Comparison of ENCODE assay signal across 36 mouse cellular contexts in the genomic region with DNA sequence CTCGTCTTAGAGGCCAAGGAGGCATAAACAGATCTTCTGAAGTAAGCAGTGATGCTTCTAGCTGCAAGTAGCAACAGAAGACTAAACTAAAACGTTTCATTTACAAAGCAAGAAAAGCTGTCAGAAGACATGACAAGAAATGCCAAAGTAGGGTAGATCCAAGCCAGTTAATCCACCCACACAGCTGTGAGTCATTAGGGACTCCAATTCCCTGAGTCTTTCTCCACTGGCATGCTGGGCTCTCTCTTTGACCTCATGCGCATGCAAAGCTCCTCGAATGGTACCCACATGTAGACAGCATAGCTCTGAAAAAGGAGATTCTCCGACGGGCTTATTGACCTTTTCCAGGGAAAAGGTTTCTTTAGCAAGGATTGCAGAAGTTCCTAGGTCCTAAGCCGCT. TPM values are rescaled to one million over a fixed set of nuclear protein-coding genes. Genes with fewer than 3 reads are reported as not detected.
DNase-seq lines count a peak whose midpoint lies in the region; ATAC-seq lines count a peak whose summit lies in the region.
"Had no signal": no experiment of that assay in that cellular context is flagged by ENCODE, and none has a peak within 500 bp of the region (broad histone marks: within the 10 kb centered on the region; RNA-seq: fewer than 3 reads in every experiment).

No protein-coding gene starts in this region.

- H3K9ac ChIP-seq in kidney, embryonic 15.5 days = no peak overlapping the region
- H3K9ac ChIP-seq: embryonic facial prominence, embryonic 12.5 days; forebrain, postnatal 0 days; heart, embryonic 12.5 days; heart, embryonic 15.5 days; hindbrain, embryonic 13.5 days had no signal

- no peaks in the 10 kb centered on the region for H3K9me3 ChIP-seq in embryonic facial prominence, embryonic 10.5 days
- no peaks in the 10 kb centered on the region for H3K9me3 ChIP-seq in midbrain, embryonic 10.5 days (replicated peaks)
- H3K9me3 ChIP-seq in kidney, embryonic 15.5 days (replicated peaks) = no peaks in the 10 kb centered on the region
- H3K9me3 ChIP-seq in heart, embryonic 10.5 days = no peaks in the 10 kb centered on the region
- H3K9me3 ChIP-seq: embryonic facial prominence, embryonic 12.5 days; forebrain, embryonic 10.5 days; heart, embryonic 12.5 days; heart, embryonic 15.5 days; hindbrain, embryonic 10.5 days; hindbrain, embryonic 13.5 days had no signal

- no peak overlapping the region for H3K4me2 ChIP-seq in kidney, embryonic 15.5 days
- H3K4me2 ChIP-seq: embryonic facial prominence, embryonic 12.5 days; heart, embryonic 12.5 days; heart, embryonic 15.5 days; hindbrain, embryonic 13.5 days had no signal

- H3K4me1 ChIP-seq in embryonic facial prominence, embryonic 10.5 days = no peaks in the 10 kb centered on the region
- no peaks in the 10 kb centered on the region for H3K4me1 ChIP-seq in midbrain, embryonic 10.5 days
- H3K4me1 ChIP-seq in kidney, embryonic 15.5 days = no peaks in the 10 kb centered on the region
- no peaks in the 10 kb centered on the region for H3K4me1 ChIP-seq in heart, embryonic 10.5 days
- H3K4me1 ChIP-seq: embryonic facial prominence, embryonic 12.5 days; forebrain, embryonic 10.5 days; hindbrain, embryonic 10.5 days; hindbrain, embryonic 13.5 days had no signal

- no peak overlapping the region for H3K27ac ChIP-seq in embryonic facial prominence, embryonic 10.5 days (replicated peaks)
- H3K27ac ChIP-seq in midbrain, embryonic 10.5 days (replicated peaks) = no peak overlapping the region
- H3K27ac ChIP-seq in kidney, embryonic 15.5 days = no peak overlapping the region
- H3K27ac ChIP-seq in heart, embryonic 10.5 days = no peak overlapping the region
- H3K27ac ChIP-seq: embryonic facial prominence, embryonic 12.5 days; forebrain, embryonic 10.5 days; heart, embryonic 15.5 days; hindbrain, embryonic 10.5 days; hindbrain, embryonic 13.5 days had no signal

- peak; percentile 70 for ATAC-seq in frontal cortex, adult (ENCODE audit: low TSS enrichment)
- no peak for ATAC-seq in kidney, embryonic 15.5 days (replicated peaks; ENCODE audit: low FRiP score)
- ATAC-seq: forebrain, embryonic 14.5 days; forebrain, postnatal 0 days; hindbrain, embryonic 16.5 days; inflammation-experienced regulatory T-cells, adult 6 months; intestine, embryonic 16.5 days had no signal

- DNase-seq in frontal cortex, postnatal 36 days (ENCODE audit: low spot score in 2 of 2) = no peak
- peak; percentile 11 for DNase-seq in NIH3T3 (ENCODE audit: low read depth)
- peak; percentile 20 for DNase-seq in embryonic facial prominence, embryonic 10.5 days (ENCODE audit: low spot score)
- DNase-seq in fibroblast of lung, adult 2 months (ENCODE audit: low read depth) = peak; percentile 2
- DNase-seq in midbrain, embryonic 10.5 days (ENCODE audit: low spot score) = no peak
- DNase-seq in heart, embryonic 10.5 days (ENCODE audit: low spot score) = no peak
- DNase-seq: adrenal gland, postnatal 10 days; adrenal gland, postnatal 36 days; B cell, adult 2 months; cerebellum, adult 11 months; cerebellum, adult 8-10 months; cerebellum, postnatal 10 days; cerebellum, postnatal 36 days; embryo, embryonic 11 days; forebrain, postnatal 0 days; gastrocnemius, postnatal 10 days; heart, adult 11 months; heart, postnatal 10 days; heart, postnatal 36 days; kidney, adult 18-20 months had no signal

- H3K36me3 ChIP-seq in embryonic facial prominence, embryonic 10.5 days (replicated peaks) = no peaks in the 10 kb centered on the region
- H3K36me3 ChIP-seq in midbrain, embryonic 10.5 days = no peaks in the 10 kb centered on the region
- H3K36me3 ChIP-seq in kidney, embryonic 15.5 days = no peaks in the 10 kb centered on the region
- no peaks in the 10 kb centered on the region for H3K36me3 ChIP-seq in heart, embryonic 10.5 days
- H3K36me3 ChIP-seq: embryonic facial prominence, embryonic 12.5 days; forebrain, embryonic 10.5 days; G1E; heart, embryonic 12.5 days; heart, embryonic 15.5 days; hindbrain, embryonic 10.5 days; hindbrain, embryonic 13.5 days had no signal

- no peak overlapping the region for H3K4me3 ChIP-seq in embryonic facial prominence, embryonic 10.5 days
- no peak overlapping the region for H3K4me3 ChIP-seq in midbrain, embryonic 10.5 days
- no peak overlapping the region for H3K4me3 ChIP-seq in kidney, embryonic 15.5 days (replicated peaks)
- H3K4me3 ChIP-seq in heart, embryonic 10.5 days = no peak overlapping the region
- H3K4me3 ChIP-seq: embryonic facial prominence, embryonic 12.5 days; erythroblast, embryonic 14.5 days; forebrain, embryonic 10.5 days; heart, embryonic 12.5 days; heart, embryonic 15.5 days; hindbrain, embryonic 10.5 days; hindbrain, embryonic 13.5 days had no signal

- H3K27me3 ChIP-seq in embryonic facial prominence, embryonic 10.5 days (replicated peaks; ENCODE audit: low read depth, poor library complexity, severe bottlenecking) = no peaks in the 10 kb centered on the region
- H3K27me3 ChIP-seq in midbrain, embryonic 10.5 days (ENCODE audit: low read depth, poor library complexity, severe bottlenecking) = no peaks in the 10 kb centered on the region
- no peaks in the 10 kb centered on the region for H3K27me3 ChIP-seq in kidney, embryonic 15.5 days
- H3K27me3 ChIP-seq in heart, embryonic 10.5 days (ENCODE audit: insufficient read depth, poor library complexity, severe bottlenecking) = no peaks in the 10 kb centered on the region
- H3K27me3 ChIP-seq: CH12.LX; embryonic facial prominence, embryonic 12.5 days; heart, embryonic 12.5 days; heart, embryonic 15.5 days; hindbrain, embryonic 13.5 days had no signal

- WGBS in embryonic facial prominence, embryonic 10.5 days = 46% methylated on average over 7 of the region's 7 CpGs
- WGBS in midbrain, embryonic 10.5 days = 60% methylated on average over 7 of the region's 7 CpGs
- WGBS in kidney, embryonic 15.5 days = 76% methylated on average over 7 of the region's 7 CpGs
- WGBS in heart, embryonic 10.5 days = 65% methylated on average over 7 of the region's 7 CpGs

RNA-seq across cellular contexts. Expression of a gene that starts 5.0 kb away (rescaled TPM):
- polyA plus RNA-seq in embryonic facial prominence, embryonic 10.5 days (2016; fragmentation: Nextera tagmentation; extraction: Ambion mirVana) = not detected in 2 replicates
- polyA plus RNA-seq in midbrain, embryonic 10.5 days (2016; fragmentation: Nextera tagmentation; extraction: Ambion mirVana) = not detected in 2 replicates
- 0.18 and 0.31 TPM in 2 replicates for polyA plus RNA-seq in kidney, embryonic 15.5 days (2015; fragmentation: Nextera tagmentation; extraction: Ambion mirVana)
- polyA plus RNA-seq in heart, embryonic 10.5 days (2016; fragmentation: Nextera tagmentation; extraction: Ambion mirVana) = not detected in 2 replicates
- polyA plus RNA-seq: embryonic facial prominence, embryonic 12.5 days; erythroblast, embryonic 14.5 days; forebrain, embryonic 10.5 days; forebrain, embryonic 14.5 days; forebrain, postnatal 0 days; G1E; heart, embryonic 12.5 days; heart, embryonic 15.5 days; hindbrain, embryonic 10.5 days; hindbrain, embryonic 13.5 days; inflammation-experienced regulatory T-cells, adult 6 months; intestine, embryonic 16.5 days had no signal

RNA-seq across cellular contexts. Expression of a gene that starts 33.5 kb away (rescaled TPM):
- not detected in 2 replicates for polyA plus RNA-seq in embryonic facial prominence, embryonic 10.5 days (2016; fragmentation: Nextera tagmentation; extraction: Ambion mirVana)
- polyA plus RNA-seq in midbrain, embryonic 10.5 days (2016; fragmentation: Nextera tagmentation; extraction: Ambion mirVana) = not detected in 2 replicates
- polyA plus RNA-seq in kidney, embryonic 15.5 days (2015; fragmentation: Nextera tagmentation; extraction: Ambion mirVana) = 0.39 TPM in 1 of 2 replicates, not detected in the other
- not detected in 2 replicates for polyA plus RNA-seq in heart, embryonic 10.5 days (2016; fragmentation: Nextera tagmentation; extraction: Ambion mirVana)
- polyA plus RNA-seq: cortical plate, adult 2 months; erythroblast, embryonic 14.5 days; forebrain, embryonic 10.5 days; forebrain, embryonic 14.5 days; forebrain, postnatal 0 days; G1E; heart, embryonic 12.5 days; hindbrain, embryonic 13.5 days; hindbrain, embryonic 16.5 days; inflammation-experienced regulatory T-cells, adult 6 months had no signal

Comparison
In these comparisons a context has a peak if more than half of its experiments do, and no peak if none do; other contexts are left out.
1. DNase-seq: peak in NIH3T3 (single experiment), embryonic facial prominence, embryonic 10.5 days (single experiment) and fibroblast of lung, adult 2 months (single experiment); none in frontal cortex, postnatal 36 days (0 of 2), midbrain, embryonic 10.5 days (single experiment) and heart, embryonic 10.5 days (single experiment).